Mouse (Mus musculus): Measurements from ENCODE around the gene Aldh6a1. TPM values are rescaled to one million over a fixed set of nuclear protein-coding genes. Genes with fewer than 3 reads are reported as not detected.

Gene Aldh6a1
- polyA plus RNA-seq, 1 experiment = 2.6 TPM

GRCm38 (mm10) chr12:84384644-84385081, 66.1 kb downstream of the Aldh6a1 start:
- TF ChIP-seq POLR2A (IDR thresholded peaks at IDR 0.05; ENCODE audit: low read depth, low read length) (no peak), CTCF (IDR thresholded peaks at IDR 0.05; ENCODE audit: extremely low read depth, insufficient read depth, insufficient read length, insufficient replicate concordance) (no peak)
- no peak for DNase-seq (ENCODE audit: low read depth in 1 of 2, low spot score in 2 of 2)
- Histone ChIP-seq H3K27ac (ENCODE audit: insufficient read depth, low read length) (no peak overlapping the region), H3K4me1 (ENCODE audit: control insufficient read depth, insufficient read depth, insufficient read length) (peaks cover 3% of the 10 kb centered on the region), H3K36me3 (ENCODE audit: control insufficient read depth, insufficient read depth, low read length) (peaks cover 7% of the 10 kb centered on the region), H3K4me3 (ENCODE audit: extremely low read depth, insufficient read depth, insufficient read length) (no peak overlapping the region), H3K27me3 (ENCODE audit: control insufficient read depth, insufficient read depth, low read length) (no peaks in the 10 kb centered on the region)
- 47% methylated on average over 5 of the region's 5 CpGs for WGBS

- 99% methylated on average over 4 of the region's 4 CpGs for WGBS
Observed at GRCm38 (mm10) chr12:84382369-84382768, 68.4 kb downstream of the Aldh6a1 start.

More at GRCm38 (mm10) chr12:84382369-84382768, 68.4 kb downstream of the Aldh6a1 start:
- no peaks in the 10 kb centered on the region for H3K27me3 ChIP-seq (ENCODE audit: control insufficient read depth, insufficient read depth, low read length)
- H3K4me3 ChIP-seq (ENCODE audit: extremely low read depth, insufficient read depth, insufficient read length) = no peak overlapping the region
- H3K36me3 ChIP-seq (ENCODE audit: control insufficient read depth, insufficient read depth, low read length) = peaks cover 13% of the 10 kb centered on the region
- DNase-seq (ENCODE audit: low read depth in 1 of 2, low spot score in 2 of 2) = no peak
- TF ChIP-seq CTCF (IDR thresholded peaks at IDR 0.05; ENCODE audit: extremely low read depth, insufficient read depth, insufficient read length, insufficient replicate concordance) (no peak), POLR2A (IDR thresholded peaks at IDR 0.05; ENCODE audit: low read depth, low read length) (no peak)
- no peak overlapping the region for H3K27ac ChIP-seq (ENCODE audit: insufficient read depth, low read length)
- no peaks in the 10 kb centered on the region; the same call in 1 of the 2 replicates for H3K4me1 ChIP-seq (ENCODE audit: control insufficient read depth, insufficient read depth, insufficient read length)

Other genes starting within 250 kb of the Aldh6a1 start
- gene Elmsan1, start 232.1 kb downstream of the Aldh6a1 start, polyA plus RNA-seq (2012; rRNA removed) = 30.6 and 36.4 TPM in 2 replicates
- gene Ptgr2, start 165.8 kb downstream of the Aldh6a1 start, polyA plus RNA-seq (2012; rRNA removed) = 2.8 and 4.2 TPM in 2 replicates
- 13.7 and 14.5 TPM in 2 replicates for gene Zfp410, start 134.2 kb downstream of the Aldh6a1 start, polyA plus RNA-seq (2012; rRNA removed)
- 17.5 and 27.8 TPM in 2 replicates for gene Coq6, start 89.3 kb downstream of the Aldh6a1 start, polyA plus RNA-seq (2012; rRNA removed)
- 0.27 and 0.32 TPM in 2 replicates for gene Fam161b, start 89.2 kb downstream of the Aldh6a1 start, polyA plus RNA-seq (2012; rRNA removed)
- 4.4 and 4.6 TPM in 2 replicates for gene Entpd5, start 42.0 kb downstream of the Aldh6a1 start, polyA plus RNA-seq (2012; rRNA removed)
- gene Bbof1, start 41.9 kb downstream of the Aldh6a1 start, polyA plus RNA-seq (2012; rRNA removed) = 0.05 TPM in 1 of 2 replicates, not detected in the other
- gene Rnf113a2, start 33.8 kb downstream of the Aldh6a1 start, polyA plus RNA-seq (2012; rRNA removed) = 3.3 and 3.6 TPM in 2 replicates
- gene Lin52, start 418 bp upstream of the Aldh6a1 start, polyA plus RNA-seq (2012; rRNA removed) = 4.5 and 5.9 TPM in 2 replicates
- gene Vsx2, start 118.8 kb upstream of the Aldh6a1 start, polyA plus RNA-seq (2012; rRNA removed) = not detected in 2 replicates
- gene Abcd4, start 166.4 kb upstream of the Aldh6a1 start, polyA plus RNA-seq (2012; rRNA removed) = 16.6 and 17.0 TPM in 2 replicates
- not detected in 2 replicates for gene Vrtn, start 190.0 kb upstream of the Aldh6a1 start, polyA plus RNA-seq (2012; rRNA removed)
- gene Syndig1l, start 247.8 kb upstream of the Aldh6a1 start, polyA plus RNA-seq (2012; rRNA removed) = 0.32 and 0.48 TPM in 2 replicates

Data from spleen, adult 2 months (tissue).